Mouse (Mus musculus): ENCODE data around the gene Gm10406. TPM values are rescaled to one million over a fixed set of nuclear protein-coding genes. Genes with fewer than 3 reads are reported as not detected.

The Gm10406 gene
- not detected for polyA plus RNA-seq (2014; fragmentation: Illumina TruSeq; extraction: RNeasy Lipid Tissue Mini Kit (QIAGEN cat#74804); ENCODE audit: low replicate concordance)

GRCm38 (mm10) chr14:7026781-7027749 lies at the start of gene Gm10406:
Gm10406 (minus strand) TSS chr14:7027449.

GRCm38 (mm10) chr14:7044870-7045269 lies 17.6 kb upstream of the Gm10406 start, which contains the start of gene Gm3685:
Gm3685 (minus strand) TSS chr14:7044970.

GRCm38 (mm10) chr14:6973718-6974117 lies 53.5 kb downstream of the Gm10406 start, which contains the start of gene Gm6356:
Gm6356 (minus strand) TSS chr14:6973818.

Other genes with a start within 250 kb of the Gm10406 start
- not detected for gene Gm3642, start 187.1 kb downstream of the Gm10406 start, polyA plus RNA-seq (2014; fragmentation: Illumina TruSeq; extraction: RNeasy Lipid Tissue Mini Kit (QIAGEN cat#74804); ENCODE audit: low replicate concordance)
- 0.22 TPM for gene Gm3667, start 137.5 kb downstream of the Gm10406 start, polyA plus RNA-seq (2014; fragmentation: Illumina TruSeq; extraction: RNeasy Lipid Tissue Mini Kit (QIAGEN cat#74804); ENCODE audit: low replicate concordance)
- gene Gm6356, start 53.6 kb downstream of the Gm10406 start, polyA plus RNA-seq (2014; fragmentation: Illumina TruSeq; extraction: RNeasy Lipid Tissue Mini Kit (QIAGEN cat#74804); ENCODE audit: low replicate concordance) = not detected
- not detected for gene Gm3685, start 17.5 kb upstream of the Gm10406 start, polyA plus RNA-seq (2014; fragmentation: Illumina TruSeq; extraction: RNeasy Lipid Tissue Mini Kit (QIAGEN cat#74804); ENCODE audit: low replicate concordance)
- 1.2 TPM for gene Gm3696, start 73.2 kb upstream of the Gm10406 start, polyA plus RNA-seq (2014; fragmentation: Illumina TruSeq; extraction: RNeasy Lipid Tissue Mini Kit (QIAGEN cat#74804); ENCODE audit: low replicate concordance)
- gene Gm6676, start 98.0 kb upstream of the Gm10406 start, polyA plus RNA-seq (2014; fragmentation: Illumina TruSeq; extraction: RNeasy Lipid Tissue Mini Kit (QIAGEN cat#74804); ENCODE audit: low replicate concordance) = not detected
- gene Gm3512, start 147.1 kb upstream of the Gm10406 start, polyA plus RNA-seq (2014; fragmentation: Illumina TruSeq; extraction: RNeasy Lipid Tissue Mini Kit (QIAGEN cat#74804); ENCODE audit: low replicate concordance) = 0.48 TPM
- gene Gm16434, start 167.1 kb upstream of the Gm10406 start, polyA plus RNA-seq (2014; fragmentation: Illumina TruSeq; extraction: RNeasy Lipid Tissue Mini Kit (QIAGEN cat#74804); ENCODE audit: low replicate concordance) = not detected
- gene Gm3727, start 237.3 kb upstream of the Gm10406 start, polyA plus RNA-seq (2014; fragmentation: Illumina TruSeq; extraction: RNeasy Lipid Tissue Mini Kit (QIAGEN cat#74804); ENCODE audit: low replicate concordance) = not detected

Data from small intestine, adult 10 weeks (tissue).